Mouse (Mus musculus) heart, postnatal 36 days (tissue): ENCODE data around the gene Ppl. TPM values are rescaled to one million over a fixed set of nuclear protein-coding genes. Genes with fewer than 3 reads are reported as not detected.

ENCODE experiments used
- DNase-seq, 2 experiments: peaks; one replicate each; pipeline ENCODE4 v3.0.0; 2021 to 2022
- intact Hi-C: fragments of 180-260 bp; cut with DNase I; formaldehyde crosslinking; loops from one replicate; pipeline ENCODE4 v1.15.1; 2025
- total RNA-seq, 2 experiments: library from RNA; stranded (reverse); gene quantifications; 2 replicates each; pipeline ENCODE4 v1.2.3; 2021

Gene Ppl
- total RNA-seq, 2 experiments from 2014 or later: 4.9 to 6.7 TPM

- DNase-seq: no peak
- intact Hi-C loops: loop anchor here (5.0 kb wide), 1 partner anchor 162 kb away; the partner anchor contains the start of gene Mgrn1
Measured at GRCm38 (mm10) chr16:5049182-5049773, 82.9 kb downstream of the Ppl start.

GRCm38 (mm10) chr16:5045322-5045721 lies 86.9 kb downstream of the Ppl start:
- intact Hi-C loops: loop anchor here (5.0 kb wide), 1 partner anchor 158 kb away; the partner anchor contains the start of gene Mgrn1

GRCm38 (mm10) chr16:5036649-5037234 lies 95.5 kb downstream of the Ppl start:
- DNase-seq: peak; percentile 24 to 37
- intact Hi-C loops: no loop called here

More at GRCm38 (mm10) chr16:5045322-5045721, 86.9 kb downstream of the Ppl start:
- DNase-seq: no peak

Other genes starting within 250 kb of the Ppl start
- gene Mgrn1, start 246.2 kb downstream of the Ppl start, total RNA-seq: 100 to 1,000 TPM; 154 to 155 TPM
- 10 to 100 TPM; 20.5 to 21.3 TPM for gene Nudt16l1, start 193.7 kb downstream of the Ppl start, total RNA-seq
- gene Anks3, start 168.2 kb downstream of the Ppl start, total RNA-seq: 10 to 100 TPM; 12.4 to 12.9 TPM
- gene Sept12, start 134.6 kb downstream of the Ppl start, total RNA-seq: not detected
- not detected for gene Smim22, start 125.1 kb downstream of the Ppl start, total RNA-seq
- gene Rogdi, start 118.9 kb downstream of the Ppl start, total RNA-seq: 10 to 100 TPM; 16.2 to 19.7 TPM
- gene Glyr1, start 82.6 kb downstream of the Ppl start, total RNA-seq: 10 to 100 TPM; 43.8 to 46.0 TPM
- gene Ubn1, start 82.4 kb downstream of the Ppl start, total RNA-seq: 10 to 100 TPM; 26.4 to 28.5 TPM
- gene Sec14l5, start 14.7 kb upstream of the Ppl start, total RNA-seq: under 1 TPM; 0.51 to 0.78 TPM
- gene Nagpa, start 71.6 kb upstream of the Ppl start, total RNA-seq: 10 to 100 TPM; 13.4 to 14.5 TPM
- gene AU021092, start 89.9 kb upstream of the Ppl start, total RNA-seq: 10 to 100 TPM; 22.9 to 23.6 TPM
- 10 to 100 TPM; 13.8 to 14.7 TPM for gene Alg1, start 101.2 kb upstream of the Ppl start, total RNA-seq
- 1 to 10 TPM; 8.5 to 9.0 TPM for gene Eef2kmt, start 123.6 kb upstream of the Ppl start, total RNA-seq